Mouse (Mus musculus) erythroblast, embryonic 14.5 days (primary cell): ENCODE results near the gene Agt.

Source experiments
- GATA1 ChIP-seq: IDR thresholded peaks from 2 replicates; pipeline ENCODE4 v1.6.1; 2012; ENCODE audit warnings: low read length, inconsistent platforms, mixed read lengths
- TAL1 ChIP-seq: IDR thresholded peaks from 3 replicates; pipeline ENCODE4 v1.6.1; 2012; ENCODE audit warnings: low read length, inconsistent platforms, mixed read lengths

GRCm38 (mm10) chr8:124535451-124535850 is 34.1 kb downstream of the Agt start:
- TF ChIP-seq GATA1 (no peak), TAL1 (no peak)
